Mouse (Mus musculus) heart, adult 18-20 months (tissue): Measurements from ENCODE around the gene Sel1l. TPM values are rescaled to one million over a fixed set of nuclear protein-coding genes. Genes with fewer than 3 reads are reported as not detected.

Experiments used
- DNase-seq, 2 experiments: peaks; one replicate each; pipeline ENCODE4 v3.0.0; 2021 to 2022; ENCODE audit warnings: mixed read lengths in 1 of 2
- microRNA-seq, 2 experiments: library from miRNA; unstranded; fragments of <30 nt; microRNA quantifications; one replicate each; pipeline ENCODE4 v1.2.0; 2022
- total RNA-seq, 2 experiments: library from RNA; stranded (reverse); gene quantifications; 2 replicates each; pipeline ENCODE4 v1.2.3; 2021

The Sel1l gene
- total RNA-seq, 2 experiments from 2014 or later = 65.4 to 72.4 TPM

GRCm38 (mm10) chr12:91778211-91779003 is 70.5 kb downstream of the Sel1l start:
- DNase-seq = peak; percentile 37 to 70

GRCm38 (mm10) chr12:91776342-91776741 is 72.6 kb downstream of the Sel1l start:
- DNase-seq = no peak

GRCm38 (mm10) chr12:91774811-91775284 is 74.1 kb downstream of the Sel1l start:
- DNase-seq = peak; percentile 72 to 79

- no peak for DNase-seq
Observed at GRCm38 (mm10) chr12:91768871-91769270, 80.1 kb downstream of the Sel1l start.

GRCm38 (mm10) chr12:91768176-91768575 is 80.8 kb downstream of the Sel1l start:
- DNase-seq = no peak

- DNase-seq = peak; percentile 78 to 86
Observed at GRCm38 (mm10) chr12:91766338-91767107, 82.4 kb downstream of the Sel1l start.

- DNase-seq = peak in 1 of 2 experiments; percentile 23
Observed at GRCm38 (mm10) chr12:91765504-91765903, 83.5 kb downstream of the Sel1l start.

- DNase-seq = no peak
Observed at GRCm38 (mm10) chr12:91765054-91765453, 83.9 kb downstream of the Sel1l start.

GRCm38 (mm10) chr12:91764471-91764870 is 84.5 kb downstream of the Sel1l start:
- DNase-seq = no peak

- no peak for DNase-seq
Observed at GRCm38 (mm10) chr12:91759836-91760235, 89.1 kb downstream of the Sel1l start.

- DNase-seq = no peak
Observed at GRCm38 (mm10) chr12:91757854-91758562, 90.9 kb downstream of the Sel1l start.

GRCm38 (mm10) chr12:91756562-91757166 is 92.3 kb downstream of the Sel1l start:
- no peak for DNase-seq

Small RNAs within 50 kb of the gene (microRNA-seq; reads per million reads assigned to microRNA genes)
- 0 reads per million in 2 experiments for gene Gm22015

Other genes with a start within 250 kb of the Sel1l start
- 1 to 10 TPM; 4.7 to 5.9 TPM for gene Ston2, start 60.8 kb downstream of the Sel1l start, total RNA-seq